23 mouse cellular contexts compared by ENCODE assay signal in genomic region chr1:128747196-128747790, GRCm38 (mm10).
DNase-seq lines count a peak whose midpoint lies in the region; ATAC-seq lines count a peak whose summit lies in the region.
"Had no signal": no experiment of that assay in that cellular context is flagged by ENCODE, and none has a peak within 500 bp of the region (broad histone marks: within the 10 kb centered on the region; RNA-seq: fewer than 3 reads in every experiment).

No protein-coding gene starts in this region.

- H3K9me3 ChIP-seq in midbrain, embryonic 11.5 days (ENCODE audit: control insufficient read depth, low read length), result no peaks in the 10 kb centered on the region
- H3K9me3 ChIP-seq in midbrain, embryonic 10.5 days (replicated peaks), result 0 out of 2 replicates have a peak, but pooled peaks cover 6% of the 10 kb centered on the region
- H3K9me3 ChIP-seq in forebrain, embryonic 12.5 days, result no peaks in the 10 kb centered on the region
- H3K9me3 ChIP-seq: embryonic facial prominence, embryonic 12.5 days; hindbrain, embryonic 10.5 days; intestine, embryonic 15.5 days; limb, embryonic 15.5 days; liver, embryonic 15.5 days; neural tube, embryonic 15.5 days had no signal

- no peaks in the 10 kb centered on the region for H3K4me1 ChIP-seq in midbrain, embryonic 11.5 days (ENCODE audit: control insufficient read depth, insufficient read depth, low read length)
- no peaks in the 10 kb centered on the region for H3K4me1 ChIP-seq in midbrain, embryonic 10.5 days
- no peaks in the 10 kb centered on the region for H3K4me1 ChIP-seq in forebrain, embryonic 12.5 days
- H3K4me1 ChIP-seq: embryonic facial prominence, embryonic 12.5 days; intestine, embryonic 15.5 days; limb, embryonic 15.5 days; liver, embryonic 15.5 days; neural tube, embryonic 15.5 days had no signal

- no peak overlapping the region for H3K9ac ChIP-seq in midbrain, embryonic 11.5 days (ENCODE audit: low read length)
- no peak overlapping the region for H3K9ac ChIP-seq in forebrain, embryonic 12.5 days
- H3K9ac ChIP-seq: embryonic facial prominence, embryonic 12.5 days; intestine, embryonic 15.5 days; limb, embryonic 15.5 days; liver, embryonic 15.5 days; neural tube, embryonic 15.5 days had no signal

- no peak for ATAC-seq in midbrain, embryonic 11.5 days (ENCODE audit: low FRiP score)
- ATAC-seq in megakaryocyte, adult 5-6 weeks (ENCODE audit: poor library complexity, severe bottlenecking), result peak; percentile 71
- no peak for ATAC-seq in forebrain, embryonic 12.5 days (ENCODE audit: low FRiP score)
- ATAC-seq: activated CD4-positive, CD25-positive, alpha-beta regulatory T cell, adult 4 months; hindbrain, embryonic 16.5 days; intestine, embryonic 15.5 days had no signal

- no peak overlapping the region for H3K27ac ChIP-seq in midbrain, embryonic 11.5 days (ENCODE audit: low read depth, low read length)
- H3K27ac ChIP-seq in midbrain, embryonic 10.5 days (replicated peaks), result no peak overlapping the region
- H3K27ac ChIP-seq in forebrain, embryonic 12.5 days, result no peak overlapping the region
- H3K27ac ChIP-seq: embryonic facial prominence, embryonic 12.5 days; hindbrain, embryonic 10.5 days; intestine, embryonic 15.5 days; limb, embryonic 15.5 days; liver, embryonic 15.5 days; neural tube, embryonic 15.5 days had no signal

- H3K27me3 ChIP-seq in midbrain, embryonic 11.5 days (ENCODE audit: control insufficient read depth, insufficient read depth, low read length), result no peaks in the 10 kb centered on the region
- no peaks in the 10 kb centered on the region for H3K27me3 ChIP-seq in midbrain, embryonic 10.5 days (ENCODE audit: low read depth, poor library complexity, severe bottlenecking)
- H3K27me3 ChIP-seq in forebrain, embryonic 12.5 days, result no peaks in the 10 kb centered on the region
- H3K27me3 ChIP-seq: embryonic facial prominence, embryonic 12.5 days; intestine, embryonic 15.5 days; limb, embryonic 15.5 days; liver, embryonic 15.5 days; neural tube, embryonic 15.5 days had no signal

- H3K36me3 ChIP-seq in midbrain, embryonic 11.5 days (ENCODE audit: control insufficient read depth, insufficient read depth, low read length), result no peaks in the 10 kb centered on the region
- no peaks in the 10 kb centered on the region for H3K36me3 ChIP-seq in midbrain, embryonic 10.5 days
- no peaks in the 10 kb centered on the region for H3K36me3 ChIP-seq in forebrain, embryonic 12.5 days (replicated peaks)
- H3K36me3 ChIP-seq: embryonic facial prominence, embryonic 12.5 days; hindbrain, embryonic 10.5 days; intestine, embryonic 15.5 days; limb, embryonic 15.5 days; liver, embryonic 15.5 days; neural tube, embryonic 15.5 days had no signal

- H3K4me3 ChIP-seq in midbrain, embryonic 11.5 days (ENCODE audit: low read depth, low read length), result no peak overlapping the region
- no peak overlapping the region for H3K4me3 ChIP-seq in midbrain, embryonic 10.5 days
- no peak overlapping the region for H3K4me3 ChIP-seq in forebrain, embryonic 12.5 days (replicated peaks)
- H3K4me3 ChIP-seq: embryonic facial prominence, embryonic 12.5 days; hindbrain, embryonic 10.5 days; intestine, embryonic 15.5 days; limb, embryonic 15.5 days; liver, embryonic 15.5 days; neural tube, embryonic 15.5 days had no signal

- DNase-seq in midbrain, embryonic 11.5 days (ENCODE audit: low spot score, missing footprints), result peak; percentile 71
- no peak for DNase-seq in midbrain, embryonic 10.5 days (ENCODE audit: low spot score)
- DNase-seq in MEL-GATA-1-ER (ENCODE audit: extremely low read depth, low read depth), result peak; percentile 3
- DNase-seq in kidney, adult 8-10 months, result no peak
- DNase-seq in right cerebral cortex, adult 18-20 months, result no peak
- DNase-seq: adrenal gland, adult 8-10 months; cerebellum, adult 9-10 months; gastrocnemius, postnatal 36 days; kidney, adult 9 months; kidney, postnatal 14 days; left cerebral cortex, postnatal 4 days; right cerebral cortex, postnatal 14 days had no signal

- WGBS in midbrain, embryonic 11.5 days, result 93% methylated on average over 12 of the region's 12 CpGs
- WGBS in midbrain, embryonic 10.5 days, result 95% methylated on average over 12 of the region's 12 CpGs
- 94% methylated on average over 12 of the region's 12 CpGs for WGBS in forebrain, embryonic 12.5 days

- H3K4me2 ChIP-seq in midbrain, embryonic 11.5 days, result no peak overlapping the region
- no peak overlapping the region for H3K4me2 ChIP-seq in forebrain, embryonic 12.5 days
- H3K4me2 ChIP-seq: embryonic facial prominence, embryonic 12.5 days; heart, embryonic 11.5 days; intestine, embryonic 15.5 days; limb, embryonic 15.5 days; liver, embryonic 15.5 days; neural tube, embryonic 15.5 days had no signal

Comparison
In these comparisons a context has a peak if more than half of its experiments do, and no peak if none do; other contexts are left out.
1. DNase-seq: peak in midbrain, embryonic 11.5 days (single experiment) and MEL-GATA-1-ER (single experiment); none in midbrain, embryonic 10.5 days (single experiment), kidney, adult 8-10 months (0 of 2) and right cerebral cortex, adult 18-20 months (single experiment).